Mouse (Mus musculus): ENCODE results near the gene Urgcp. TPM values are rescaled to one million over a fixed set of nuclear protein-coding genes. Genes with fewer than 3 reads are reported as not detected.
A peak's percentile ranks its signal among the peaks of the same experiment; 100 is the strongest.

Gene Urgcp
- polyA plus RNA-seq, 1 experiment from 2014 or later = 22.5 TPM

DNA sequence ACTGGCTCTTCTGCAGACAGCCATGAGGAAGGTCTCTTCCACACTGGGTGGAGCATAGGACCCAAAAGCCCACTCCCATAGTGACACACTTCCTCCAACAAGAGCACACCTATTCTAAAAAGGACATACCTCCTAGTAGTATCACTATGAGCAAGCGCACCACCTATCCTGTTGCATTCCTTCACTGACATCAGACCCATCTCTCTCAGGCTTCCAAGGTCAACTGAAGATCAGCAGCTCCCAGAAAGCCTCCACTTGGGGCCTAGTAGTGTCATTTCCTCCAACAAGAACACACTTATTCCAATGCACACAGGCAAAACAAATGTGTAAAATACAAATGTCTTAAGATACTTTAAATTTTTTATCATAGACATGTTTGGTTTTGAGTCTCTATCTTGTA is 60.4 kb downstream of the Urgcp start:
- ATAC-seq (ENCODE audit: low read depth) = no peak
- H3K4me1 ChIP-seq (ENCODE audit: control insufficient read depth, insufficient read depth, low read length) = peaks cover 12% of the 10 kb centered on the region
- no peak overlapping the region for H3K9ac ChIP-seq (ENCODE audit: low read depth, low read length)
- H3K27me3 ChIP-seq (replicated peaks; ENCODE audit: control insufficient read depth, insufficient read depth, low read length) = no peaks in the 10 kb centered on the region
- H3K4me3 ChIP-seq (ENCODE audit: low read depth, low read length) = no peak overlapping the region
- 94% methylated on average over 1 of the region's 1 CpGs for WGBS
- no peak for DNase-seq (ENCODE audit: low spot score)
- H3K4me2 ChIP-seq (ENCODE audit: low read depth, low read length) = no peak overlapping the region
- H3K27ac ChIP-seq (replicated peaks; ENCODE audit: low read depth, low read length) = no peak overlapping the region
- H3K36me3 ChIP-seq (ENCODE audit: control insufficient read depth, insufficient read depth, low read length) = peaks cover 21% of the 10 kb centered on the region
- no peaks in the 10 kb centered on the region for H3K9me3 ChIP-seq (ENCODE audit: control insufficient read depth, low read length)

DNA sequence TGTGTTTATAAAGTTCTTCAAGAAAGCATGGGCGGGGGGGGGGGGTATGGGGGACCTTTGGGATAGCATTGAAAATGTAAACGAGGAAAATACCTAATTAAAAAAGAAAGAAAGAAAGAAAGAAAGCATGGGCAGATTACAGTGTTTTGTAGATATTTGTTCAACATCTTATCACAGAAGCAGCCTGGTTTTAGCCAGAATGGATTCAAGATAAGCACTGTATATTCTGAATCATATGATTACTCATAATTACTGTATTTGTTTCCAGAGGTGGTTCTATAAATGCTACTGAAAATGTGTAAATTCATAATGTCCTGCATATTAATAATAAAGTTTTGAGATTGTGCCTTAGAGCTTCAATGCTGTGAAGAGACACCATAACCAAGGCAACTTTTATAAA is 60.9 kb downstream of the Urgcp start:
- Histone ChIP-seq H3K9me3 (ENCODE audit: control insufficient read depth, low read length) (no peaks in the 10 kb centered on the region), H3K4me3 (ENCODE audit: low read depth, low read length) (no peak overlapping the region), H3K9ac (ENCODE audit: low read depth, low read length) (no peak overlapping the region), H3K4me1 (ENCODE audit: control insufficient read depth, insufficient read depth, low read length) (peaks cover 6% of the 10 kb centered on the region; the same call in 1 of the 2 replicates), H3K36me3 (ENCODE audit: control insufficient read depth, insufficient read depth, low read length) (peaks cover 21% of the 10 kb centered on the region), H3K27ac (replicated peaks; ENCODE audit: low read depth, low read length) (no peak overlapping the region), H3K4me2 (ENCODE audit: low read depth, low read length) (no peak overlapping the region), H3K27me3 (replicated peaks; ENCODE audit: control insufficient read depth, insufficient read depth, low read length) (no peaks in the 10 kb centered on the region)
- no peak for DNase-seq (ENCODE audit: low spot score)
- WGBS = 89% methylated on average over 2 of the region's 2 CpGs
- no peak for ATAC-seq (ENCODE audit: low read depth)

DNA sequence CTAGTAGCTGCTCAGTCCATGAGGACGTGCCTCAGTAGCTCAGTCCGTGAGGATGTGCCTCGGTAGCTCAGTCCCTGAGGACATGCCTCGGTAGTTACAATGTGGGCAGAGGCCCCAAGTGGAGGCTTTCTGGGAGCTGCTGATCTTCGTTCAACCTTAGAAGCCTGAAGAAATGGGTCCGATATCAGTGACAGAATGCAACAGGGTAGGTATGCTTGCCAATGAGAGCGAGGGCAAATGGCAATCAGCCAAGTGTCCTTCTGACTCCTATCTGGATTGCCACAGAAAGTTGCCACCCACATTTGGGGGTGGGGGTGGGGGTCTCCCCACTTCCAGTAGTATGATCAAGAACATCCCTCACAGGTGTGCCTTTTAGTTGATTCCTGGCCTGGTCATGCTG is 61.4 kb downstream of the Urgcp start:
- no peak for DNase-seq (ENCODE audit: low spot score)
- Histone ChIP-seq H3K4me2 (ENCODE audit: low read depth, low read length) (no peak overlapping the region), H3K9me3 (ENCODE audit: control insufficient read depth, low read length) (no peaks in the 10 kb centered on the region), H3K27me3 (replicated peaks; ENCODE audit: control insufficient read depth, insufficient read depth, low read length) (no peaks in the 10 kb centered on the region), H3K9ac (ENCODE audit: low read depth, low read length) (no peak overlapping the region), H3K4me3 (ENCODE audit: low read depth, low read length) (no peak overlapping the region), H3K36me3 (ENCODE audit: control insufficient read depth, insufficient read depth, low read length) (peaks cover 21% of the 10 kb centered on the region), H3K4me1 (ENCODE audit: control insufficient read depth, insufficient read depth, low read length) (peaks cover 1% of the 10 kb centered on the region; the same call in 1 of the 2 replicates), H3K27ac (replicated peaks; ENCODE audit: low read depth, low read length) (no peak overlapping the region)
- 92% methylated on average over 7 of the region's 7 CpGs for WGBS
- ATAC-seq (ENCODE audit: low read depth) = no peak

DNA sequence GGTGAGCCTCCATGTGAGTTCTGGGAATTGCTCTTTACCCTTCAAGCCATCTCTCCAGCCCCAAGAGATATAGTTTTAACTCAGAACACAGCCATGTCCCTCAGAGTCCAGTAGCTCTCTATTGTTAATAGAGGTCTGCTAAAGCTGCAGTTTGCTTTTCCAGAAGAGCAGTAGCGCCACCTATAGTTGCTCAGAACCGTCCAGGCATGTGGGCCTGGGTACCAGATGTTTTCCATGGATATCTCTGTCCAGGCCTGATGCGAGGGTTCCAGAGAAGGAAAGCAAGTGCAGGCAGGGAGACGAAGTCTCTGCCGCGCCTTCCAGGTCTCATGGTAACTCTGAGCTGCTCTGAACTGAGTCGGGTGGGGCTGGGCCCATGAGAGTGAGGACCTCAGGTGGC is 70.4 kb downstream of the Urgcp start:
- peak; percentile 72 for DNase-seq (ENCODE audit: low spot score)
- WGBS = 29% methylated on average over 7 of the region's 7 CpGs
- Histone ChIP-seq H3K9ac (ENCODE audit: low read depth, low read length) (no peak overlapping the region), H3K4me3 (ENCODE audit: low read depth, low read length) (no peak overlapping the region), H3K36me3 (ENCODE audit: control insufficient read depth, insufficient read depth, low read length) (no peaks in the 10 kb centered on the region), H3K4me1 (ENCODE audit: control insufficient read depth, insufficient read depth, low read length) (no peaks in the 10 kb centered on the region), H3K9me3 (ENCODE audit: control insufficient read depth, low read length) (no peaks in the 10 kb centered on the region), H3K4me2 (ENCODE audit: low read depth, low read length) (no peak overlapping the region), H3K27ac (replicated peaks; ENCODE audit: low read depth, low read length) (no peak overlapping the region), H3K27me3 (replicated peaks; ENCODE audit: control insufficient read depth, insufficient read depth, low read length) (no peaks in the 10 kb centered on the region)
- no peak for ATAC-seq (ENCODE audit: low read depth)

DNA sequence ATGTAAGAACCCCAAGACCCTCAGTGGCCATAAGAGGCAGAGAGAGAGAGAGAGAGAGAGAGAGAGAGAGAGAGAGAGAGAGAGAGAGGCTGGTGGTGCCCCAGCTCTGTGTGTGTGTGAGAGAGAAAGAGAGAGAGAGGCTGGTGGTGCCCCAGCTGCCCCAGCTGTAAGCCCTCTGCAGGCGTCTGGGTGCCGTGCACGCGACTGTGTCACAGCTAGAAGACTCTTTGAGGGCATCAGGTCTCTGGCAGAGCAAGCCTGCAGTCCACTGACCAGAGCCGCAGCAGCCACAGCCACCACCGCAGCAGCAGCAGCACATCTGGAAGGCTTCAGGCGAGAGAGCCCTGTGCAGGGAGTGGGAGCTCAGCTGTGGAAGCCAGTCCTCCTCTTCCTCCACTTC is 77.9 kb downstream of the Urgcp start:
- WGBS = 18% methylated on average over 7 of the region's 7 CpGs
- Histone ChIP-seq H3K9me3 (ENCODE audit: control insufficient read depth, low read length) (no peaks in the 10 kb centered on the region), H3K36me3 (ENCODE audit: control insufficient read depth, insufficient read depth, low read length) (no peaks in the 10 kb centered on the region), H3K4me2 (ENCODE audit: low read depth, low read length) (no peak overlapping the region), H3K27me3 (replicated peaks; ENCODE audit: control insufficient read depth, insufficient read depth, low read length) (no peaks in the 10 kb centered on the region), H3K4me1 (ENCODE audit: control insufficient read depth, insufficient read depth, low read length) (no peaks in the 10 kb centered on the region), H3K9ac (ENCODE audit: low read depth, low read length) (no peak overlapping the region), H3K27ac (replicated peaks; ENCODE audit: low read depth, low read length) (no peak overlapping the region), H3K4me3 (ENCODE audit: low read depth, low read length) (no peak overlapping the region)
- ATAC-seq (ENCODE audit: low read depth) (no peak), DNase-seq (ENCODE audit: low spot score) (no peak)

DNA sequence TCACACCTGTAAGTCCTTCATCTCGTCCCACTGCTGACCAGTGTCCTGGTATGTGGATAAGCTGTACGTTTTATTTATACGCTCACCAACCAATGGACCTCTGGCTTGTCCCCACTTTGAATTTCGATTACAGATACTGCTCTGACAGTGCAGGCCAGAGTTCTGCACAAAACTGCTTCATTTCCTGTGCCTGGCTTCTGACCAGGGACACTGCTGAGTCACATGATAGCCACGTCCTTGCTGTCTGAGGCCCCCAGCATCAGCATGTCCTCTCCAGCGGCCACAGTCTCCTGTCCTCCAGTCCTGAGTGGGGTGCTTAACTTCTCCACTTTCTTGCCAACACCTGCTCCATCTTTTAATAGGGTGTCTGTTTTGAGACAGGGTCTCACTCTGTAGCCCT is 79.6 kb downstream of the Urgcp start:
- Histone ChIP-seq H3K27ac (replicated peaks; ENCODE audit: low read depth, low read length) (no peak overlapping the region), H3K9ac (ENCODE audit: low read depth, low read length) (no peak overlapping the region), H3K36me3 (ENCODE audit: control insufficient read depth, insufficient read depth, low read length) (no peaks in the 10 kb centered on the region), H3K27me3 (replicated peaks; ENCODE audit: control insufficient read depth, insufficient read depth, low read length) (no peaks in the 10 kb centered on the region), H3K4me1 (ENCODE audit: control insufficient read depth, insufficient read depth, low read length) (no peaks in the 10 kb centered on the region), H3K4me3 (ENCODE audit: low read depth, low read length) (no peak overlapping the region), H3K9me3 (ENCODE audit: control insufficient read depth, low read length) (no peaks in the 10 kb centered on the region), H3K4me2 (ENCODE audit: low read depth, low read length) (no peak overlapping the region)
- DNase-seq (ENCODE audit: low spot score) (no peak), ATAC-seq (ENCODE audit: low read depth) (no peak)
- WGBS = 67% methylated on average over 6 of the region's 6 CpGs

Other genes starting within 250 kb of the Urgcp start
- gene Xbp1, start 241.7 kb downstream of the Urgcp start, polyA plus RNA-seq (2014; fragmentation: Nextera tagmentation; extraction: Ambion mirVana) = 205 and 223 TPM in 2 replicates
- 18.2 and 22.1 TPM in 2 replicates for gene Ccdc117, start 220.2 kb downstream of the Urgcp start, polyA plus RNA-seq (2014; fragmentation: Nextera tagmentation; extraction: Ambion mirVana)
- not detected in 2 replicates for gene Ankrd36, start 192.7 kb downstream of the Urgcp start, polyA plus RNA-seq (2014; fragmentation: Nextera tagmentation; extraction: Ambion mirVana)
- 195 and 198 TPM in 2 replicates for gene Mrps24, start 46.7 kb downstream of the Urgcp start, polyA plus RNA-seq (2014; fragmentation: Nextera tagmentation; extraction: Ambion mirVana)
- 82.5 and 102 TPM in 2 replicates for gene Dbnl, start 26.1 kb upstream of the Urgcp start, polyA plus RNA-seq (2014; fragmentation: Nextera tagmentation; extraction: Ambion mirVana)
- 157 and 228 TPM in 2 replicates for gene Pgam2, start 41.4 kb upstream of the Urgcp start, polyA plus RNA-seq (2014; fragmentation: Nextera tagmentation; extraction: Ambion mirVana)
- 6.0 and 7.9 TPM in 2 replicates for gene Polm, start 75.6 kb upstream of the Urgcp start, polyA plus RNA-seq (2014; fragmentation: Nextera tagmentation; extraction: Ambion mirVana)
- gene Aebp1, start 99.6 kb upstream of the Urgcp start, polyA plus RNA-seq (2014; fragmentation: Nextera tagmentation; extraction: Ambion mirVana) = 68.8 and 73.6 TPM in 2 replicates
- 83.2 and 98.3 TPM in 2 replicates for gene Pold2, start 115.9 kb upstream of the Urgcp start, polyA plus RNA-seq (2014; fragmentation: Nextera tagmentation; extraction: Ambion mirVana)
- 0.63 and 1.5 TPM in 2 replicates for gene Myl7, start 136.4 kb upstream of the Urgcp start, polyA plus RNA-seq (2014; fragmentation: Nextera tagmentation; extraction: Ambion mirVana)
- 1.0 and 2.3 TPM in 2 replicates for gene Gck, start 187.7 kb upstream of the Urgcp start, polyA plus RNA-seq (2014; fragmentation: Nextera tagmentation; extraction: Ambion mirVana)
- 30.9 and 33.1 TPM in 2 replicates for gene Ykt6, start 193.3 kb upstream of the Urgcp start, polyA plus RNA-seq (2014; fragmentation: Nextera tagmentation; extraction: Ambion mirVana)